Mouse (Mus musculus): ENCODE measurements at regions not wholly inside any gene's neighbourhood (a gene's known extent, or its start where the extent isn't known, plus 50 kb on each side); places are given as distances from the start of the nearest gene placed in this dataset.

- no peak for DNase-seq (ENCODE audit: low spot score in 2 of 2)
These were observed 132.6 kb upstream of the Jade1 start for GRCm38 (mm10) chr3:41422615-41423579.

- DNase-seq (ENCODE audit: low spot score in 2 of 2): no peak
These were observed 141.8 kb upstream of the Jade1 start for GRCm38 (mm10) chr3:41413771-41414170.

- DNase-seq (ENCODE audit: low spot score in 2 of 2): no peak
These were observed 142.8 kb upstream of the Jade1 start for GRCm38 (mm10) chr3:41412698-41413097.

GRCm38 (mm10) chr3:41408821-41409737 is 146.5 kb upstream of the Jade1 start:
- peak; percentile 13 to 22 for DNase-seq (ENCODE audit: low spot score in 2 of 2)

- DNase-seq (ENCODE audit: low spot score in 2 of 2): peak in 1 of 2 experiments; percentile 28
These were observed 147.1 kb upstream of the Jade1 start for GRCm38 (mm10) chr3:41408423-41408820.

- DNase-seq (ENCODE audit: low spot score in 2 of 2): no peak
These were observed 147.5 kb upstream of the Jade1 start for GRCm38 (mm10) chr3:41407988-41408387.

- DNase-seq (ENCODE audit: low spot score in 2 of 2): no peak
These were observed 148.0 kb upstream of the Jade1 start for GRCm38 (mm10) chr3:41407520-41407919.

- DNase-seq (ENCODE audit: low spot score in 2 of 2): no peak
These were observed 153.7 kb upstream of the Jade1 start for GRCm38 (mm10) chr3:41401881-41402280.

- DNase-seq (ENCODE audit: low spot score in 2 of 2): no peak
These were observed 165.7 kb upstream of the Jade1 start for GRCm38 (mm10) chr3:41389868-41390267.

GRCm38 (mm10) chr3:41387469-41388212 is 167.9 kb upstream of the Jade1 start:
- no peak for DNase-seq (ENCODE audit: low spot score in 2 of 2)

- DNase-seq (ENCODE audit: low spot score in 2 of 2): no peak
These were observed 169.2 kb upstream of the Jade1 start for GRCm38 (mm10) chr3:41386299-41386698.

GRCm38 (mm10) chr3:41384410-41384809 is 171.1 kb upstream of the Jade1 start:
- DNase-seq (ENCODE audit: low spot score in 2 of 2): no peak

- DNase-seq (ENCODE audit: low spot score in 2 of 2): no peak
These were observed 177.0 kb upstream of the Jade1 start for GRCm38 (mm10) chr3:41378576-41378975.

- peak; percentile 13 to 39 for DNase-seq (ENCODE audit: low spot score in 2 of 2)
These were observed 177.6 kb upstream of the Jade1 start for GRCm38 (mm10) chr3:41377826-41378406.

- DNase-seq (ENCODE audit: low spot score in 2 of 2): peak in 1 of 2 experiments; percentile 6
These were observed 178.5 kb upstream of the Jade1 start for GRCm38 (mm10) chr3:41376848-41377582.

- no peak for DNase-seq (ENCODE audit: low spot score in 2 of 2)
These were observed 180.2 kb upstream of the Jade1 start for GRCm38 (mm10) chr3:41375230-41375930.

- no peak for DNase-seq (ENCODE audit: low spot score in 2 of 2)
These were observed 182.3 kb upstream of the Jade1 start for GRCm38 (mm10) chr3:41373198-41373597.

GRCm38 (mm10) chr3:41368351-41369101 is 187.0 kb upstream of the Jade1 start:
- no peak for DNase-seq (ENCODE audit: low spot score in 2 of 2)

GRCm38 (mm10) chr3:41366764-41367163 is 188.8 kb upstream of the Jade1 start:
- DNase-seq (ENCODE audit: low spot score in 2 of 2): no peak

All from layer of hippocampus, postnatal 14 days (tissue).